Mouse (Mus musculus) liver, postnatal 0 days (tissue): ENCODE data around the gene Gm11232.

Experiments used
- CTCF ChIP-seq: sonication (generic); IDR thresholded peaks from 2 replicates; pipeline ENCODE4 v1.5.1; 2016; ENCODE audit warnings: antibody characterized with exemption, low read depth
- EP300 ChIP-seq: IDR thresholded peaks from 2 replicates; pipeline ENCODE4 v1.6.1; 2016; ENCODE audit warnings: antibody characterized with exemption, low read depth, mild to moderate bottlenecking

DNA sequence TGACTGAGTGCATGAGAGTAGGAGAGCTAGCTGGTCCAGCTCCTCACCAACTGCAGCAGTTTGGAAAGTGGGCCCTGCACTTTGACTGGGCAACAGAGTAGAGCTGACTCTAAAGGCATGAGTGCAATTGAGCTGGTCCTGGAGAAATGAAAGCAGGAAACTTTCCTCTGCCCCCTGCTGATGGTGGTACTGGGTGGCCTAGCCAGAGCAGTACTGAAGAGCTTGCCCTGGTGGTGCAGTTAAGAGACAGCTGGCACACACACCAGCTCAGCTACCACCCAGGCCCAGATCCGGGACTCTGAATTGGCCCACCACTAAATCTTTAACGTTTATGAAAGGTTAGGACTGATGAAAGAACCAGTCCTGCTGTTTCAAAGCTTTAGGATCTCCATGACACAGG is 31.9 kb downstream of the Gm11232 start:
- TF ChIP-seq CTCF (no peak), EP300 (no peak)
